In genomic region chr1:76575487-76575886, GRCm38 (mm10) we compare ENCODE assay signal across 19 mouse cellular contexts.
DNase-seq lines count a peak whose midpoint lies in the region; ATAC-seq and TF ChIP-seq lines count a peak whose summit lies in the region.
"Had no signal": no experiment of that assay in that cellular context is flagged by ENCODE, and none has a peak within 500 bp of the region (broad histone marks: within the 10 kb centered on the region; RNA-seq: fewer than 3 reads in every experiment).

No protein-coding gene starts in this region.

- 32% methylated on average over 5 of the region's 5 CpGs for WGBS in neural tube, embryonic 14.5 days
- 29% methylated on average over 5 of the region's 5 CpGs for WGBS in neural tube, embryonic 15.5 days
- WGBS in limb, embryonic 14.5 days = 32% methylated on average over 5 of the region's 5 CpGs

- H3K36me3 ChIP-seq in neural tube, embryonic 14.5 days (ENCODE audit: control insufficient read depth, insufficient read depth, low read length) = no peaks in the 10 kb centered on the region
- H3K36me3 ChIP-seq in neural tube, embryonic 15.5 days = no peaks in the 10 kb centered on the region
- H3K36me3 ChIP-seq in limb, embryonic 14.5 days (ENCODE audit: control insufficient read depth, insufficient read depth, low read length) = no peaks in the 10 kb centered on the region
- H3K36me3 ChIP-seq: hindbrain, embryonic 10.5 days; midbrain, embryonic 15.5 days; neural tube, embryonic 12.5 days had no signal

- no peak overlapping the region for H3K9ac ChIP-seq in neural tube, embryonic 14.5 days (replicated peaks; ENCODE audit: low read depth, low read length)
- no peak overlapping the region for H3K9ac ChIP-seq in neural tube, embryonic 15.5 days (replicated peaks)
- no peak overlapping the region for H3K9ac ChIP-seq in limb, embryonic 14.5 days (ENCODE audit: low read depth, low read length, severe bottlenecking)
- H3K9ac ChIP-seq: lung, embryonic 14.5 days; midbrain, embryonic 15.5 days; neural tube, embryonic 12.5 days had no signal

- H3K9me3 ChIP-seq in neural tube, embryonic 14.5 days (ENCODE audit: control insufficient read depth, low read length) = no peaks in the 10 kb centered on the region
- no peaks in the 10 kb centered on the region for H3K9me3 ChIP-seq in neural tube, embryonic 15.5 days (replicated peaks)
- no peaks in the 10 kb centered on the region for H3K9me3 ChIP-seq in limb, embryonic 14.5 days (ENCODE audit: control insufficient read depth, low read length)
- H3K9me3 ChIP-seq: hindbrain, embryonic 10.5 days; midbrain, embryonic 15.5 days; neural tube, embryonic 12.5 days had no signal

- H3K27me3 ChIP-seq in neural tube, embryonic 14.5 days (ENCODE audit: control insufficient read depth, insufficient read depth, low read length) = no peaks in the 10 kb centered on the region
- H3K27me3 ChIP-seq in neural tube, embryonic 15.5 days (replicated peaks) = no peaks in the 10 kb centered on the region
- H3K27me3 ChIP-seq in limb, embryonic 14.5 days (ENCODE audit: control insufficient read depth, insufficient read depth, low read length) = no peaks in the 10 kb centered on the region
- H3K27me3 ChIP-seq: CH12.LX; midbrain, embryonic 15.5 days; neural tube, embryonic 12.5 days had no signal

- no peak overlapping the region for H3K27ac ChIP-seq in neural tube, embryonic 14.5 days (ENCODE audit: low read depth, low read length)
- no peak overlapping the region; the same call in 1 of the 2 replicates for H3K27ac ChIP-seq in neural tube, embryonic 15.5 days (replicated peaks)
- H3K27ac ChIP-seq in limb, embryonic 14.5 days (replicated peaks; ENCODE audit: low read depth, low read length) = no peak overlapping the region
- H3K27ac ChIP-seq: gastrocnemius, adult 2 months; hindbrain, embryonic 10.5 days; layer of hippocampus, adult 2 months; macrophage; midbrain, embryonic 15.5 days; neural tube, embryonic 12.5 days had no signal

- peak; percentile 1 to 3 for DNase-seq in cerebellum, adult 18-20 months
- no peak for DNase-seq in cerebellum, adult 11-12 months
- peak; percentile 3 for DNase-seq in kidney, adult 9 months
- no peak for DNase-seq in kidney, adult 11 months
- DNase-seq in limb, embryonic 14.5 days (ENCODE audit: low spot score) = peak; percentile 42
- no peak for DNase-seq in thymus, postnatal 10 days (ENCODE audit: low spot score in 2 of 2)
- DNase-seq: adrenal gland, postnatal 36 days; gastrocnemius, adult 2 months; heart, adult 11 months; lung, embryonic 14.5 days had no signal

- ATAC-seq in neural tube, embryonic 14.5 days (ENCODE audit: low read depth) = peak; percentile 76
- ATAC-seq in neural tube, embryonic 15.5 days (ENCODE audit: low FRiP score) = no peak; the same call in 1 of the 2 replicates
- ATAC-seq in limb, embryonic 14.5 days (ENCODE audit: low FRiP score, low read depth) = no peak
- ATAC-seq: intestine, embryonic 16.5 days; midbrain, embryonic 15.5 days had no signal

- H3K4me1 ChIP-seq in neural tube, embryonic 14.5 days (ENCODE audit: control insufficient read depth, insufficient read depth, low read length) = no peaks in the 10 kb centered on the region
- H3K4me1 ChIP-seq in neural tube, embryonic 15.5 days = peaks cover 6% of the 10 kb centered on the region
- H3K4me1 ChIP-seq in limb, embryonic 14.5 days (ENCODE audit: control insufficient read depth, insufficient read depth, low read length) = peaks cover 9% of the 10 kb centered on the region; the same call in 1 of the 2 replicates
- H3K4me1 ChIP-seq: hindbrain, embryonic 10.5 days; midbrain, embryonic 15.5 days had no signal

- no peak overlapping the region for H3K4me3 ChIP-seq in neural tube, embryonic 14.5 days (ENCODE audit: low read depth, low read length)
- no peak overlapping the region for H3K4me3 ChIP-seq in neural tube, embryonic 15.5 days (replicated peaks)
- H3K4me3 ChIP-seq in limb, embryonic 14.5 days (replicated peaks; ENCODE audit: low read length) = no peak overlapping the region
- H3K4me3 ChIP-seq: gastrocnemius, adult 2 months; hindbrain, embryonic 10.5 days; layer of hippocampus, adult 2 months; midbrain, embryonic 15.5 days; neural tube, embryonic 12.5 days had no signal

- no peak for TF ChIP-seq POLR2A in limb, embryonic 14.5 days (IDR thresholded peaks at IDR 0.05; ENCODE audit: borderline replicate concordance, extremely low read depth, insufficient read depth, insufficient read length)

- no peak overlapping the region for H3K4me2 ChIP-seq in neural tube, embryonic 14.5 days (ENCODE audit: low read depth, low read length)
- no peak overlapping the region; the same call in 1 of the 2 replicates for H3K4me2 ChIP-seq in neural tube, embryonic 15.5 days
- H3K4me2 ChIP-seq in limb, embryonic 14.5 days (replicated peaks; ENCODE audit: low read depth, low read length, severe bottlenecking) = no peak overlapping the region
- H3K4me2 ChIP-seq: lung, embryonic 14.5 days; midbrain, embryonic 15.5 days; neural tube, embryonic 12.5 days had no signal

Comparison
In these comparisons a context has a peak if more than half of its experiments do, and no peak if none do; other contexts are left out.
1. DNase-seq: peak in cerebellum, adult 18-20 months (2 of 2), kidney, adult 9 months (single experiment) and limb, embryonic 14.5 days (single experiment); none in cerebellum, adult 11-12 months (single experiment), kidney, adult 11 months (single experiment) and thymus, postnatal 10 days (0 of 2).